Mouse (Mus musculus): ENCODE data around the gene Tmem209.

Tmem209 gene

DNA sequence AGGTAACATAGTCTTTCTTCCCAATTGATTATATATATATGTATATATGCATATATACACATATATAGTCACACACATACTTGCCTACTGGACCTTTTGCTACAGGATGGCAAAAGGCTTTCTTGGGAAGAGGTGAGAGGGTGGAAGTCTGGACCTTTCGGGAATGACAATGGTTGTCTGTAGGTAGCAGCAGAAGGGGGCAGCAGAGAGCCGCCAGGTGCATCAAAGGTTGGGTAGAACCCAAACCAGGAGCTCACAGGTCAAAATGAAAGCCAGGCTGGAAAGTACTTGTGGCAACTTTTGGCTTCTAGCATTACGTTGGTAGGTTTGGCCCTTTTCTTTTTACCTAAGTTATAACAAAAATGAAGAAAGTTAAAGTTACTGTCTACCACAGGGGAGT is 25.8 kb upstream of the Tmem209 start:
- DNase-seq: peak; percentile 70 to 76

DNA sequence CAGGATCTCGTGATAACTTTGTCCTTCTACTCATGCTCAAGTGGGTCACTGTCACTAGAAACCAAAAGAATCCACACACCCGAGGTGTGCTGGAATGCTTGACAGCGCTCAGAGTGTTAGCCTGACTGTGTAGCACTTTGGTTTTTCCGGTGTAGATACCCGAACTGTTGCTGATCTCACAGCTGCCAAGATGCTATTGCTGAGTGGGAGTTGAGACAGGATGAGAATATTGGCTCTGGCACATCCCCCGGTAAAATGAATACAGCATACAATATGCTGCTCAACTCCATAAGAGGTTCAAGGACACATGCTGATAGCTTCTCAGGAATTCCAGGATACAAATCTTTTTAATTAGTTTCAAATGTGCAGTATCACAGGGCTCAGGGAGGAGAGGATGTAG is 19.2 kb upstream of the Tmem209 start:
- no peak for DNase-seq

DNA sequence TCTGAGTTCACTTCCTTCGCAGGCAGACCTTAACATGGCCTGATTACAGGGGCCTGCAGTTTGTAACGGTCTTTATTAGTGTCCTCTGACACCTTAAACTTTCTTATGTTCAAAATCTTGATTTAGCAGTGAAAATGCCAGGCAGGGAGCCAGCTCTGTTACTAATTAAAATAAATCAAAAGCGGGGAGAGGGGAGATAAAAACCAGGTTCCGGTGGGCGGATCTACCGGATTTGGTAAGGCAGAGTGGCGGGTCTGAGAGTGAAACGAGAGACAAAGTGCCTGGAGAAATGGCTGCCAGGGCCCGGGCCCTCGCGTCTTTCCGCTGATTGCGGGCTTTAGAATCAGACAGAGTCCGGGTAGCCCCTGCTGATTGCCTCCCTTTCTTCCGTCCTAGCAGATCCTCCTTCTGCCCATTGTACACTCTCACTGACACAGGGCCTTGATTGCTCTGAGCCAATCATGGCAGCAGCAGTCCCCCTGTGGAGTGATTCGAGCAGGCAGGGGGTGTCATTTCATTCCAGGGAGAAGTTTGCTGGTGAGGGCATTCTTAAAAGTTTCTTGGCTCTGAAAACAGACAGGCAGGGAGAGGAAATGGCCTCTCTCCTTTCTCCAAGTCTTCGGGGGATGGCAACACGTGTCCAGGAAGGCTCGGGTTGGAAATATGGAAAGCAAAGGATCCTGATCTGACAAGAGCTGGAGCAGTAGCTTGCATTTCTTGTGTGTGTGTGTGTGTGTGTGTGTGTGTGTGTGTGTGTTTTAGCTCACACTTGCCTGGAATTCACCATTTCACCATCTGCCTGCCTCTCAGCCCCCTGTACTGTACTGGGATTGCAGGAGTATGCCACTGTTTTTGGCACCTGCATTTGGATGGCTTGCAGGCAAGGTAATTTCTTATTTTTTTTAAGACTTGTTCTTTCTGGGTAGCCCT is 17.3 kb upstream of the Tmem209 start:
- DNase-seq: peak; percentile 31 to 36

DNA sequence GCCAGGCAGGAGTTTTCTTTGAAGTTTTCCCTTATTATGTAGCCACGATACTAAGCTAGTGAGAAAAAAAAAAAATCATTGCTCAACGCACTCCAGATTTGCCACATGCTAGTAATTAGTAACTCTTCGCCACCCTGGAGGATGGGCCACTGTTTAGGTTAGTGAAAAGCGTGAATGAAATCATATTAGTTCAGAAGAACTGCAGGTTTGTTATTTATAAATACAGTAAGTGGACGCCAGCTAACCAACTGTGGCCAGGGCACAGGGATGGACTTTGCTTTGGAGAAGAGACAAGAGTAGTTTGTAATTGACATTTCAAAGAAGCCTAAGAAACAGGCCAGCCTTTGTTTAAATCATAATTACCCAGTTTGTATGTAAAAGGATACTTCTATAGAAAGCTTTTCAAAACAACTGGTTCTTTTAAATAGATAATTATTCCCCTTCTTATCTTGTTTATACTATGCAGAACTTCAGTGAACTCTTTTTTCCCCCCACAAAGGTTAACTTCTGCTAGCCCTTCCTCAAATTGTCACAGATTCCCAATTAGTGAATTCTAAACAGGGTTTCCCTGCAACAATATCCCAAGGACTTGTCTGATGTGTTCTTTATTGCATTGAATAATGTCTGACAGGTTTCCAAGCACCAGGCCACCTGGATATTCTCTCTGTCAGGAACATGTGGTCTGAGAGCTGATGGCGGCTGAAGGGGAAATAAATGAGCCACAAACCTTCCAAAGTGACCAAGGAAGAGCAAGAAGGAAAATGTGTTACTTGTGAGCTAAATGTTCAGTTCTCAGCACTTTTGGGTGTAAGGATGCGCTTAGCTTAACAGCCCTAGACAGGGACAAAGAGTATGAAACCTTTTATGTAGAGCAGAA is 16.1 kb upstream of the Tmem209 start:
- no peak for DNase-seq

DNA sequence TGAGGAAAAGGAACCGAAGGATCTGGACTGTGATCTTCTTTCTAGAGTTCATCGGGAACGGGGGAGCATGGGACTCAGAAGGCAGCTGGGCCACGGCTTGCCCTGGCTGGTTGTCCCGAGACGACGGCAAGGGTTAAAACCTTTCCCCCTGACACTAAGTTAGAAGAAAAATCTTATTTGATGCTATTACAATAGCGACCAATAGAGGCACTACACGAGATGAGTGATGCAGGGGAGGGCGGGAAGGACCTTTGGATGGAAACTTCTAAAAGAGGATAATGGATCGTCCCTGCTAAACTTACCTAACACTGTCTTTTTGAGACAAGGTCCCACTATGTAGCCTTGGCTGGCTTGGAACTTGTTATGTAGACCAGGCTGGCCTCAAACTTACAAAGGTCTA is 10.8 kb upstream of the Tmem209 start:
- no peak for DNase-seq

DNA sequence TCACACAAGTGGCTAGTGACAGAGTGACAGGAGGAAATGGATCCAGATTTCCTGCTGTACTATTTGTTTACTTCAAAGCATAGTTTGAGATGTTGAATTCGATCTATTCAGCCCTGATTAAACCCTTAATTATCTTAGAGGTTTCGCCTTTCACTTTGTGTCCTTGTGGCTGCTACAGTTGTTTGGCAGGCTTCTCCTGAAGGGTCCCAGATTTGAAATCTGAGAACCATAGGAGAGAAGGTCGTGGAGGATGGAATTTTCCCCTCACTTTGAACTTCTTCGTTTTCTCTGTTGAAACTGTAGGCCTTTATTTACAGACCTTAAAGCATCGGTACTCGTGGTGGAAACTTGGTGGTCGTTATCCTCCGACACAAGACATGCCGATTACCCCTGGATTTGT is 4.7 kb upstream of the Tmem209 start:
- no peak for DNase-seq

DNA sequence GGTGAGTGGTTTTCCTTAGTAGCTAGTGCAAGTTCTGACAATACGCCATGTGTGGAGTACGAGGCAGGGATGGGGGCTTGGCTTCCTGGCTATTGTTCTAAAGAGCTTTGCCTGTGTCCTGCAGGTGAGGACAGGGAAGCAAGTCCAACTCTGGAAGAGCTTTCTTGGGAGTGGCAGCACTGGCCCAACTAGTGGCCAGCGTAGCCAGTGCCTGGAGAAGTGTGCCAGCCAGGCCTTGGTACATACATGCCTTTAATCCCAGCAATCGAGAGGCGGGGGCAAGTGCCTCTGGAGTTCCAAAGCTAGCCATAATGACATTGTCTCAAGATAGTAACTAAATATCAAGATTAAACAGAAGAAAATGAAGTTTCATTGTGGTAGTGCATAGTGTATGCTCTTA is 708 bp upstream of the Tmem209 start:
- peak; percentile 21 to 30 for DNase-seq

DNA sequence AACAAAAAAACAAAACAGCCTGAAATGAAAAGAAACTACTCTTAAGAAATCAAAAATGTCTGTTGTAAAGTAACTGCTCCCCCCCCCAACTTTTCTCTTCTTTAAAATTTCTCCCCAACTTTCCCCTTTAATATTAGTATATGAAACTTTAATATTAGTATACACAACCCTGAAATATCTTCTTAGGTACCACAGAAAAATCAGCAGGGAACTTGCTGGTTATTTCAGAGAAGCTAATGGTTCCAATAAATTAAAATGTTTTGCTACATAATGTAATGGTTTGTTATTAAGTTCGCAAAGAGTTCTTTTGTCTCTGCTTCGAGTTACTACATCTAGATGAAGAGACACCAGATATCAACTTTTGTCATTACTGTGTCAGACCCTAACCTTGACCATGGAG is 759 bp downstream of the Tmem209 start:
- DNase-seq: no peak

DNA sequence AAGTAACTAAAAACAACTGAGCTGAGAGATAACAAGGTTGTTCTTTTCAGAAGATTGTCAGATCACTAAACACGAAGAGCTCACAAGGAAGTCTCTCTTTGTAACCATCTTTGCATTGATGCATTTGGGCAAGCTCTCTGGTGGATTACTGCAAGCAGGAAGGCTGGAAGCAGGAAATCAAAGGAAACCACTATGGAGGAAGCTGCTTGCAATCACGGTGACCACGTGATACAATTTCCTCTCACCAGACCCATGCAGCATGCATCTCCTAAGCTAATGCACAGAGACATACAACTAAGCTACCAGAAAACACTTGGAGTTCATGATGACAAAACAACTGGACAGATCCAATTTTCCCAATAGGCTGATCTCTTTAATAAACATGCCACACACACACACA is 10.5 kb downstream of the Tmem209 start:
- DNase-seq: no peak

DNA sequence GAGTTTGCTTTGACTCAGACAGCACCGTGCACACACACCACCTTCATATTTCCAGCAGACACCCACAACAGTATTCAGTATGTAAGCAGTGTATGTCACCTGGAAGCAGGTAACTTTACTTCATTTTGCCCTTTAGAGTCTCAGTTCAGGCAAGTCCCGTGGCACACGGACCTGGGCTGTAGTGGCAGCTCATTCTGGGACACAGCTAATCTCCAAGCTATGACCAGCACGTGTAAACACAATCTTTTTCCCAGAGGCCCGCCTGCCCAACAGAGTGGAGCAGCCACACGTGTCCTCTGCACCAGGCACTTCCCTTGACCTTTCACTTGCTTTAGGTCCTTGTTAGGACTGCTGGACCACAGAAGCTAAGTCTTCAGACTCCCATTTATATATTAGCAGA is 23.1 kb downstream of the Tmem209 start:
- DNase-seq: no peak

DNA sequence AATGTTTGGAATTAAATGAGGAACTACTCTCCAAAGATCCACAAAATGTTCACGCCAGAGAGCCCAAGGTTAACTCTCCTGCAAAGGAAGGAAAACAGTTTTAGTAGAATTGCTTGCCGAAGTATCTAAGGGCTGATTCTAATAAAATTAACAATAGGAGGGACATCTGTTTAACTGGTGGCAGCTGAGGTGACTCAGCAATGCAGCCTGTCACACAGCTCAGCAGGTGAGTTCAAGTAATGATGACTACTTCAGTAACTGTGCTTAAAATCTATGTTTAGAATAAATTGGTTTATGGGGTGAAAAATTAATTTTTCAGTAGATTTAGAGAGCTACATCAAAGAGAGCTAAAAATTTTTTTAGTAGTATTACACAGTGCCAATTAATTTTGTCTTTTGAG is 26.7 kb downstream of the Tmem209 start:
- no peak for DNase-seq

DNA sequence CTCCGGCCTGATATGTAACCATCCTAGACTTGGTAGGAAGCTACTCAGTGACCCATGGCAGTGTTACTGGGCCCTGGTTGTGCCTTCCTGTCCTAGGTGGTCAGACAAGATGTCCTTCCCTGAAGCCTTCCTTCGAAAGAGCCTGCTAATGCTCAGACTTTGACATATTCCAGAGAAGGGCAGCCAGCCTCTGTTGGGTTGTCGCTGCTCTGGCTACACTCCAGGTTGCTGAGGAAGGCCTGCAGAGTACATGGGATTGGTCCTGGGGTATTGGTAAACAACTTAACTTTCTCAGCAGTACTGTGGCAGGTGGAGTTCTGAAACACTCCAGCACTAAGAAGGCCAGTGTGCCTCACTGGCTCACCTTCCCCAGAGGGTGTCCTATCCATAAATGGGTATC is 30.2 kb downstream of the Tmem209 start:
- DNase-seq: peak; percentile 41 to 45

DNA sequence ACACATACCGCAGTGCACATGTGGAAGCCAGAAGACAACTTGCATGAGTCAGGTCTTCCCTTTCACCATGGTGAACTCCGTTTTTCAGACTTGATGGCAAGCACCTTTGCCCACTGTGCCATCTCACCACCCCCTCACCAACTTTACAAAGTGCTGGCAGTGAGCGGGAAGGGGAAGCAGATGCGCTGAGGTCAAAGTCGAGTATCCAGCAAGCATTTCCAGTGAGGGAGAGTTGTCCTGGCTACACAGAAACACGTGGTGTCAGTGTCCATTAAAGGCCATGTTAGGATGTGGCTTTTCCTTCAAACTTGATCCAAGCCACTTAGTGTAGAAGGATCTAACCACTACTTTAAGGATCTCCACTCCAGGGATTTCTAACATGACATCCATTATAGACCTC is 31.8 kb downstream of the Tmem209 start:
- peak in 1 of 2 experiments; percentile 15 for DNase-seq

DNA sequence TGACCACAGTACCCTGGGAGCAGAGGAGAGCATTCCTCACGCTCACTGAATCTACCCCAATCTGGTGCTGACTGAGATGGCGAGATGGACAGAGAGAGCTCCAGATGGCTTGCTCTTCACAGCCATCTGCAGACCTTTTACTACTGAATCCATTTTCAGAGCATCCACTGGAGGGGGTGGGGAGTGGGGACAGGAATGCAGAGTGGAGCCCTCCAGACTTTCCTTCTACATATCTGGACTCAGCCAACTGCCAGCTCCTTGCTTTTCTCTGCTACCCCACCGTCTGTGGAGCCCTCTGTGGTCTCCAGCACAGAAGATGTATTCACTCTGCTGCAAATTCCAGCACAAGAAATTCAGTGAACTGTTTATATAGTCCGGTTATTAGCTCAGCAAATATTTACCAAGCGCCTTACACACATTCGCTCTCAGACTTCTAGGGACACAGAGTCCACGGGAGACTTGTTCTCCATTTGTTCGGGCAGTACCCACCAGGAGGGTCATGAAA is 32.3 kb downstream of the Tmem209 start:
- peak; percentile 75 to 78 for DNase-seq

DNA sequence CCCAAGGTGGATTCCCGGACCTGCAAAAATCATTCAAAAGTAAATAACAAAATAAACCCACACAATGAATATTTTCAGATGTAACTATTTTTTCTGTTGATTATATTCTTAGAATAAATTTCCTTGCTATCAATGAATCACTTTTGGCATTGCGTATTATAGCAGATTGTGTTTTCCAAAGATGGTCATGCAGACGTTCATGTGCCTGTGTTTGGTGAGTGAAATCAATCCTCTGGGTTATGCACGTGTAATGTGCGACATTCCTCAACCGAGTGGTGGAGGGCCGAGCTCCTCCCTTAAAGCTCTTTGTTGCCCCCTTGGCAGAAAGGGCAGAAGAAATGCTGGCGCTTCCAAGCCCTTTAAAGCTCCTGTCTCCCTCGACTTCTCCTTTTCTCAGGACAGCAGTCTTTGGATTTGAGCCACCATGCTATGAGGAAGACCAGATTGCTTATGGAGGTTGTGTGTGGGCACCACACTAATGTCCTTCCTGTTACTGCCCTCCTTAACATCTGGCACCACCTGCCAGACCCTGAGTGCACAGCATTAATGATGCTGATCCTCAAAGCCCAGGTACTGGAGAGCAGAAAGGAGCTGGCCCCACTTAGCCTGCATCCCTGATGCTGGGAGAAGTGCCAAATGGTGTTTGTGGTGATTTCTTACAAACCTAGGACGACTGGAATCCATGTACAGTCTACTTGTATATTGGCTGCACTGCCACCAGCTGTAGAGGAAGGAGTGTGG is 33.4 kb downstream of the Tmem209 start:
- peak; percentile 31 to 32 for DNase-seq

DNA sequence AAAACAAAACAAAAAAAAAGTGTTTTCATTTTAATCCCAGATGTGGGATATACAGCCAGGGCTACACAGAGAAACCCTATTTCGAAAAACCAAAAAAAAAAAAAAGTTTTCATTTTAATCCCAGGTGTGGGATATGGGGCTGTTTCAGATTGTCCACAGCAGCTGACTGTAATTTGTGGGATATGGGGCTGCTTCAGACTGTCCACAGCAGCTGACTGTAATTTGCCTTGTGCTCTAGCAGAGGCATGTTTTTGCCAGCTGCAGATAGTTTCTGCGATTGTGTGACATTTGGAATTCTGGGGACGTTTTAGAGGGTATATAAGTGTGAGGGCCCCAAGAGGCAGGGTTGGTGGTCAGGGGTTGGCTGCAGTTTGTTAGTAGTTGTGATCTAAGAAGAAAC is 37.9 kb downstream of the Tmem209 start:
- no peak for DNase-seq

DNA sequence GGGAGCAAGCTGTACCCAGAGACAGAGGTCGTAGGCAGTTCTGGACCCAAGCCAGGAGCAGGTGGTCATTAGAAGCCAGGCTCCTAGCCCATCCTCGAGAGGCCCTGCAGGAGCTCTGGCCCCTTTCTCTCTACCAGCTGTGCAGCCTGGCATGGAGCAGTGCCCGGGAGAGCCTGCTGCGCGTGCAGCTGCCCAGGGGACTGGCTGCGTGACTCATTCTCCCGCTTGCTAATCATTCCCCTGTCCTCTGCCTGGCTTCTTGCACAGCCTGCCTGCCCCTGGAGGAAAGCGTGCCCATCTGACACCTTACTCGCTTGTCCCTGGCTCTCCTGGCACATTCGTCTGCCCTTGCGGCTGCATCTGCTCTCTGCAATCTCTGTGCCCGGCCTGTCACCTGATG is 40.2 kb downstream of the Tmem209 start:
- peak; percentile 90 to 93 for DNase-seq

DNA sequence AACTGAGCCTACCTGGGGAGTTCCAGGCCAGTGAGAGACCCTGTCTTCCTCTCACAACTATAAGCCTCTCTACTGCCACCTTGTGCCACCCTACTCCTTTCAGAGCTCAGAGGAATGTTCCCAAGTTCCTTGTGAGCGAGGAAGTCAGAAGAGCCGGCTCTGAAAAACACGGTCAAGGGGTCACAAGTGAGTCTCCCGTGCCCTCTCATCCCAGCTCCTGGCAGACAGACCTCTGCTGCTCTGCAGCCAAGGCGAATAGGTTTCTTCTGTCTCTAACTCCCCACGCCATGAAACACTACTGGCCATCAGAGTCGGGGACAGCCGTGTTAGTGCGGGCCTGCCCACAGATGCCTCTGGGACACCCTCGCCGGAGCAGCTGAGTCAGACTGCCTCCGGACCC is 40.9 kb downstream of the Tmem209 start:
- DNase-seq: peak; percentile 83 to 89

DNA sequence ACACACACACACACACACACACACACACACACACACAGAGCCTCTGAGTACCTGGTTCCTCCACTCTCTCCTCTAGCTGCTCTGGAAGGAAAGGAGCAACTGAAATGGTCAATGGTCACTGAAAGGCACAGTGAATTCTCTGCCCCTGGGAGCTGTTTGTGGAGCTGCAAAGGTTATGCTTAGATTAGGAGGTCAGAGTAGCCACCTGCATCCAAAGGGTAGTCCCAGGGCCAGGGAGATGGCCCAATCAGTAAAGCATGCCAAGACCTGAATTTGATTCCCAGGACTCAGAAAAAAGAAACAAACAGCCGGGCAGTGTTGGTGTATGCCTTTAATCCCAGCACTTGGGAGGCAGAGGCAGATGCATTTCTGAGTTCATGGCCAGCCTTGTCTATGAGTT is 41.5 kb downstream of the Tmem209 start:
- no peak for DNase-seq

DNA sequence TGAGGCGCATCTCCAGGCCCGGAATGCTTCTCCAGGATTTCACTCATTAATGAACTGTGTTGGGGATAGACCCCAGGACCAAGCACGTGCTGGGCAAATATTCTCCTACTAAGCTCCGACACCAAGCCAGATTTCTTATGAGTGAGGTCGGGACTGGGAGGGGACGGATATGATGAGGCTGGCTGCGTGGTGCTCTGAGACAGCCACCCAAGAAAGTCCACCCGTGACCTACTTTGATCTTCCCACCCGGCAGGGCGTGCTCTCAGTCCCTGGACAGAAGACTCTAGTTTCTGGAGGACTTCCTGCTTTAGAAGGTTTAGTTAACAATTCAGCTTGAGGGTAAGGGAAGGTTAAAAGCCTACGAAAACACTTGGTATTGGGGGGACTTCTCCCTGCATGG is 44.0 kb downstream of the Tmem209 start:
- peak in 1 of 2 experiments; percentile 16 for DNase-seq

DNA sequence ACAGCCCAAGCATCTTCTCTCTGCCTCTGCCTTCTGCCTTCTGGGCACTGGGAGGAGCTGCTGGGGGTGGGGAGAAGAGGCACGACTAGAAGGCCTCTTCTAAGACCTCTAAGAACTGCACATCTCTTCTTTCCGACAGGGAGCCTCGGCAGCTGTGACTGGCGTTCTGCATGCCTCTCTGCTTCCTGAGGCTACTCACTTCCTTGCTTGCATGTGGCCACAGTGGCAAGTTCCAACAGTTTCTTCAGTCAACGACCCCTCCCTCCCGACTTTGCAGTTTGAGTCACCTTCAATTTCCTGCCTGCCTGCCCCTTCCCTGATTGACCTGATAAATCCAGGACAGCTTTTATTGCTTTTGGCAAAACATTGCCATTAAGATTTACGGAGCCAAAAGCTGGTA is 46.8 kb downstream of the Tmem209 start:
- DNase-seq: peak in 1 of 2 experiments; percentile 16

DNA sequence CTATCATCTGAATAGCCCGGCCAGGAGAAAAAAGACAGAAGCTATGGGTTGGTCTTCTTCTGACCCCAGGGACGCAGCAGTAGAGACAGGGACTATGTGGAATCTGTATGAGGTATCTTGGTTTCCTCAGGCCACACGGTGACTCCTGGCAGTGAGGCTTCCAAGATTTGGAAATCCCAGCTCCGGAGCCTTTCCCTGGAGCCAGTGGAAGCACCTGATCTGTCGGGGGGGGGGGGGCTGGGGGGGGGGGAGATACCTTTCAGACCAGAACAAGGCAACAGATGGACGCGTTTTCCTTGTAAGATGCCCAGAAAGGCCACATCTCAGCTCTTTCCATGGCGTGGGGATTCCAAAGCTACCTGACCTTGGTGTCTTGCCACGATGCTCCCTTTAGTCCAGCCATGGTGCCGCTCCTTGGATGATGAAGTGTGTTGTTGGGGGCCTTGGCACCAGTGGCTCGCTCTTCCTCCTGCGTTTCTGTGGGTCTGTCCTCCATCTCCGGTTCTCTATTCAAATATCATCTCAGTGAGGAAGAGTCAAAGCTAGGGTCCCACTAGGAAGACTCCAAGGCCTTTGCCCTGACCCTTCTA is 47.7 kb downstream of the Tmem209 start:
- DNase-seq: peak; percentile 47 to 52
